Mouse (Mus musculus) limb, embryonic 14.5 days (tissue): ENCODE measurements at regions not wholly inside any gene's neighbourhood (a gene's known extent, or its start where the extent isn't known, plus 50 kb on each side); places are given as distances from the start of the nearest gene placed in this dataset.

ENCODE experiments used
- ATAC-seq: fragments of 200-750 bp; cut with Nextera tagmentation; 2 replicates; pipeline ENCODE4 v1.8.0; 2017; ENCODE audit warnings: low read depth, moderate number of reproducible peaks, moderate TSS enrichment; ENCODE audit not compliant: low FRiP score
- DNase-seq: peaks from one replicate; pipeline ENCODE4 v3.0.0-alpha.2; 2015; ENCODE audit warnings: low spot score
- H3K27ac ChIP-seq: fragments of 300-500 bp; sonication (generic); replicated peaks from 2 replicates; pipeline ENCODE4 v1.5.1; 2014; ENCODE audit warnings: low read depth, mild to moderate bottlenecking, low read length, moderate library complexity, mixed read lengths
- H3K27me3 ChIP-seq: fragments of 300-500 bp; sonication (generic); 2 replicates; pipeline ENCODE4 v1.6.1; 2014; ENCODE audit warnings: low read length, mixed read lengths; ENCODE audit not compliant: control insufficient read depth, insufficient read depth
- H3K36me3 ChIP-seq: fragments of 300-500 bp; sonication (generic); 2 replicates; pipeline ENCODE4 v1.6.1; 2014; ENCODE audit warnings: mild to moderate bottlenecking, low read length, moderate library complexity, mixed read lengths; ENCODE audit not compliant: control insufficient read depth, insufficient read depth
- H3K4me1 ChIP-seq: fragments of 300-500 bp; sonication (generic); 2 replicates; pipeline ENCODE4 v1.6.1; 2014; ENCODE audit warnings: antibody characterized with exemption, low read length, mixed read lengths; ENCODE audit not compliant: control insufficient read depth, insufficient read depth
- H3K4me2 ChIP-seq: fragments of 300-500 bp; sonication (generic); replicated peaks from 2 replicates; pipeline ENCODE4 v1.6.1; 2014; ENCODE audit warnings: low read depth, mild to moderate bottlenecking, low read length, moderate library complexity; ENCODE audit not compliant: severe bottlenecking
- H3K4me3 ChIP-seq: fragments of 300-500 bp; sonication (generic); replicated peaks from 2 replicates; pipeline ENCODE4 v1.5.1; 2014; ENCODE audit warnings: low read length
- H3K9ac ChIP-seq: fragments of 300-500 bp; sonication (generic); 2 replicates; pipeline ENCODE4 v1.6.1; 2014; ENCODE audit warnings: mild to moderate bottlenecking, low read depth, low read length, moderate library complexity; ENCODE audit not compliant: severe bottlenecking
- H3K9me3 ChIP-seq: fragments of 300-500 bp; sonication (generic); 2 replicates; pipeline ENCODE4 v1.6.1; 2016; ENCODE audit warnings: low read length; ENCODE audit not compliant: control insufficient read depth
- POLR2A ChIP-seq: fragments of 200-500 bp; IDR thresholded peaks from 2 replicates; pipeline ENCODE4 v1.8.0; 2012; ENCODE audit warnings: inconsistent platforms, mild to moderate bottlenecking, moderate library complexity, borderline replicate concordance; ENCODE audit not compliant: insufficient read depth, insufficient read length; ENCODE audit errors: extremely low read depth
- WGBS: fragments of 180-500 bp; shearing (Covaris S2); extraction: QIAGEN DNeasy Blood & Tissue Kit; methylation state at CpG from one replicate; pipeline ENCODE4 v1.1.7; 2014; 5-methylcytosine and 5-hydroxymethylcytosine counted together

GRCm38 (mm10) chr13:26354421-26354820 lies 415.5 kb downstream of the Hdgfl1 start:
- Histone ChIP-seq H3K9ac (no peak overlapping the region), H3K36me3 (no peaks in the 10 kb centered on the region), H3K27me3 (no peaks in the 10 kb centered on the region), H3K4me2 (no peak overlapping the region), H3K9me3 (no peaks in the 10 kb centered on the region), H3K4me1 (no peaks in the 10 kb centered on the region), H3K4me3 (no peak overlapping the region), H3K27ac (no peak overlapping the region)
- no peak for TF ChIP-seq POLR2A
- ATAC-seq (no peak), DNase-seq (no peak)

GRCm38 (mm10) chr13:26350510-26350909 lies 419.5 kb downstream of the Hdgfl1 start:
- ATAC-seq (no peak), DNase-seq (no peak)
- no peak overlapping the region for H3K9ac ChIP-seq
- no peaks in the 10 kb centered on the region for H3K27me3 ChIP-seq
- H3K4me2 ChIP-seq = no peak overlapping the region
- no peaks in the 10 kb centered on the region for H3K9me3 ChIP-seq
- H3K36me3 ChIP-seq = no peaks in the 10 kb centered on the region
- H3K27ac ChIP-seq = no peak overlapping the region
- no peak for TF ChIP-seq POLR2A
- H3K4me3 ChIP-seq = no peak overlapping the region
- 76% methylated on average over 3 of the region's 3 CpGs for WGBS
- H3K4me1 ChIP-seq = no peaks in the 10 kb centered on the region

GRCm38 (mm10) chr13:26338795-26339194 lies 431.2 kb downstream of the Hdgfl1 start:
- no peak for DNase-seq
- Histone ChIP-seq H3K27ac (no peak overlapping the region), H3K9me3 (no peaks in the 10 kb centered on the region), H3K9ac (no peak overlapping the region), H3K36me3 (no peaks in the 10 kb centered on the region), H3K4me2 (no peak overlapping the region), H3K4me3 (no peak overlapping the region), H3K4me1 (no peaks in the 10 kb centered on the region), H3K27me3 (no peaks in the 10 kb centered on the region)
- 55% methylated on average over 3 of the region's 3 CpGs for WGBS
- no peak for TF ChIP-seq POLR2A
- ATAC-seq = no peak

GRCm38 (mm10) chr13:26325066-26325465 lies 444.9 kb downstream of the Hdgfl1 start:
- Histone ChIP-seq H3K27me3 (no peaks in the 10 kb centered on the region), H3K27ac (no peak overlapping the region), H3K9ac (no peak overlapping the region), H3K4me1 (peaks cover 4% of the 10 kb centered on the region; the same call in 1 of the 2 replicates), H3K4me3 (no peak overlapping the region), H3K9me3 (no peaks in the 10 kb centered on the region), H3K4me2 (no peak overlapping the region), H3K36me3 (no peaks in the 10 kb centered on the region)
- no peak for DNase-seq
- TF ChIP-seq POLR2A = no peak
- no peak for ATAC-seq
- WGBS = 87% methylated on average over 3 of the region's 3 CpGs

DNA sequence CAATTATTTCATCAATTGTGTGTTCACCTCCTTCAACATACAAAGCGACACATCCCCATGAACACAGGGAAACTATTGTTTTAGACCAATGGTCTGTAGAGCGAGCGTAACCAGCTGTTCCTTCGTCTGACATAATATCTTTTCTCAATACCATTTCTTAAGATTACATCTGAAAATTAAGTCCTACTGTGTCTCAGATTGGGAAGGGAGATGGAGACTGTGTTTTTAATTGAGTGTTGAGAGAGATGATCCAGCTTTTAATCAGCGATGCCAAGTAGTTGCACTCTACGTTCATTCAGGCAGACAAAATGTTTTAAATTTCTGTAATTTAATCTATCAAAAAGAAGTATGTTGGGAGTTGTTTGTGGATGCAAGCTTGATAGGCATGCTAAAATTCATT lies 445.3 kb downstream of the Hdgfl1 start:
- ATAC-seq = no peak
- TF ChIP-seq POLR2A = no peak
- no peak for DNase-seq
- Histone ChIP-seq H3K9ac (no peak overlapping the region), H3K27ac (no peak overlapping the region), H3K27me3 (no peaks in the 10 kb centered on the region), H3K4me2 (no peak overlapping the region), H3K4me3 (no peak overlapping the region), H3K9me3 (no peaks in the 10 kb centered on the region), H3K36me3 (no peaks in the 10 kb centered on the region), H3K4me1 (peaks cover 4% of the 10 kb centered on the region; the same call in 1 of the 2 replicates)
- 84% methylated on average over 6 of the region's 6 CpGs for WGBS

- WGBS = 48% methylated on average over 5 of the region's 5 CpGs
- no peaks in the 10 kb centered on the region; the same call in 1 of the 2 replicates for H3K4me1 ChIP-seq
- no peaks in the 10 kb centered on the region for H3K36me3 ChIP-seq
- no peak overlapping the region for H3K4me3 ChIP-seq
- no peak for DNase-seq
- no peaks in the 10 kb centered on the region for H3K27me3 ChIP-seq
- H3K9me3 ChIP-seq = no peaks in the 10 kb centered on the region
- no peak overlapping the region for H3K9ac ChIP-seq
- H3K27ac ChIP-seq = no peak overlapping the region
- no peak for TF ChIP-seq POLR2A
- ATAC-seq = no peak
- H3K4me2 ChIP-seq = no peak overlapping the region
Observed at GRCm38 (mm10) chr13:26318557-26318956, 451.4 kb downstream of the Hdgfl1 start.
